Mouse (Mus musculus) telencephalon, adult 2 months (tissue): ENCODE data around the gene Phc3.
A peak's percentile ranks its signal among the peaks of the same experiment; 100 is the strongest.

Experiments used
- DNase-seq: peaks from one replicate; pipeline ENCODE4 v3.0.0-alpha.2; 2011; ENCODE audit warnings: low read depth, low spot score

Gene Phc3

GRCm38 (mm10) chr3:30969104-30969581 is at the start of gene Phc3:
Phc3 (minus strand) TSS chr3:30969415.
- DNase-seq: peak; percentile 92

- no peak for DNase-seq
Measured at GRCm38 (mm10) chr3:31017652-31018051, 48.4 kb upstream of the Phc3 start.

- no peak for DNase-seq
Measured at GRCm38 (mm10) chr3:31016594-31017196, 47.5 kb upstream of the Phc3 start.

- no peak for DNase-seq
Measured at GRCm38 (mm10) chr3:31015682-31016443, 46.6 kb upstream of the Phc3 start.

- DNase-seq: no peak
Measured at GRCm38 (mm10) chr3:31014374-31014773, 45.2 kb upstream of the Phc3 start.

- no peak for DNase-seq
Measured at GRCm38 (mm10) chr3:31004320-31005209, 35.4 kb upstream of the Phc3 start.

- no peak for DNase-seq
Measured at GRCm38 (mm10) chr3:31001048-31001676, 31.9 kb upstream of the Phc3 start.

- no peak for DNase-seq
Measured at GRCm38 (mm10) chr3:31000018-31000407, 30.8 kb upstream of the Phc3 start.

GRCm38 (mm10) chr3:30999401-31000017 is 30.3 kb upstream of the Phc3 start:
- DNase-seq: no peak

GRCm38 (mm10) chr3:30996688-30997014 is 27.4 kb upstream of the Phc3 start:
- no peak for DNase-seq

- peak; percentile 35 for DNase-seq
Measured at GRCm38 (mm10) chr3:30995899-30996687, 26.9 kb upstream of the Phc3 start.

- DNase-seq: peak; percentile 97
Measured at GRCm38 (mm10) chr3:30995283-30995898, 26.2 kb upstream of the Phc3 start, which contains the start of gene Prkci. Prkci (plus strand) TSS chr3:30995747.

- DNase-seq: no peak
Measured at GRCm38 (mm10) chr3:30994859-30995258, 25.6 kb upstream of the Phc3 start.

- no peak for DNase-seq
Measured at GRCm38 (mm10) chr3:30993066-30993573, 23.9 kb upstream of the Phc3 start.

- DNase-seq: no peak
Measured at GRCm38 (mm10) chr3:30992161-30992560, 22.9 kb upstream of the Phc3 start.

- DNase-seq: no peak
Measured at GRCm38 (mm10) chr3:30987396-30988318, 18.4 kb upstream of the Phc3 start.

GRCm38 (mm10) chr3:30982924-30983536 is 13.8 kb upstream of the Phc3 start:
- DNase-seq: no peak
